Comparison of ENCODE assay signal across 9 mouse cellular contexts in genomic region chrX:129749102-129749501, GRCm38 (mm10). TPM values are rescaled to one million over a fixed set of nuclear protein-coding genes. Genes with fewer than 3 reads are reported as not detected.
A peak's percentile ranks its signal among the peaks of the same experiment; 100 is the strongest.
DNase-seq lines count a peak whose midpoint lies in the region; ATAC-seq and TF ChIP-seq lines count a peak whose summit lies in the region.
"Had no signal": no experiment of that assay in that cellular context is flagged by ENCODE, and none has a peak within 500 bp of the region (broad histone marks: within the 10 kb centered on the region; RNA-seq: fewer than 3 reads in every experiment).

No protein-coding gene starts in this region.

- TF ChIP-seq POLR2A in liver, adult 2 months (IDR thresholded peaks at IDR 0.05; ENCODE audit: extremely low read depth, insufficient read depth, low read length) = no peak

- no peak overlapping the region for H3K27ac ChIP-seq in liver, adult 2 months (replicated peaks; ENCODE audit: insufficient read depth, low read depth, low read length)
- H3K27ac ChIP-seq in embryonic facial prominence, embryonic 15.5 days (replicated peaks) = no peak overlapping the region
- H3K27ac ChIP-seq in limb, embryonic 10.5 days = peak overlapping the region; percentile 81; the same call in 1 of the 2 replicates
- no peak overlapping the region for H3K27ac ChIP-seq in neural tube, embryonic 15.5 days (replicated peaks)
- H3K27ac ChIP-seq: macrophage had no signal

- no peaks in the 10 kb centered on the region for H3K9me3 ChIP-seq in embryonic facial prominence, embryonic 15.5 days (replicated peaks)
- H3K9me3 ChIP-seq in limb, embryonic 10.5 days (replicated peaks) = no peaks in the 10 kb centered on the region
- H3K9me3 ChIP-seq in neural tube, embryonic 15.5 days (replicated peaks) = no peaks in the 10 kb centered on the region

- no peaks in the 10 kb centered on the region for H3K36me3 ChIP-seq in liver, adult 2 months (ENCODE audit: control insufficient read depth, insufficient read depth, low read length)
- H3K36me3 ChIP-seq in embryonic facial prominence, embryonic 15.5 days = no peaks in the 10 kb centered on the region
- H3K36me3 ChIP-seq in limb, embryonic 10.5 days = no peaks in the 10 kb centered on the region
- no peaks in the 10 kb centered on the region for H3K36me3 ChIP-seq in neural tube, embryonic 15.5 days

- H3K4me3 ChIP-seq in liver, adult 2 months (ENCODE audit: insufficient read depth, low read depth, low read length) = peak overlapping the region; percentile 89; the same call in 1 of the 2 replicates
- H3K4me3 ChIP-seq in embryonic facial prominence, embryonic 15.5 days (replicated peaks) = peak overlapping the region; percentile 57
- peak overlapping the region; percentile 60 for H3K4me3 ChIP-seq in limb, embryonic 10.5 days
- peak overlapping the region; percentile 58 for H3K4me3 ChIP-seq in neural tube, embryonic 15.5 days (replicated peaks)

- H3K4me2 ChIP-seq in embryonic facial prominence, embryonic 15.5 days (replicated peaks) = peak overlapping the region; percentile 45; the same call in 1 of the 2 replicates
- H3K4me2 ChIP-seq in neural tube, embryonic 15.5 days = peak overlapping the region; percentile 59

- DNase-seq in liver, adult 2 months (ENCODE audit: extremely low read depth, low read depth, low spot score) = no peak
- no peak for DNase-seq in liver
- DNase-seq in limb, embryonic 10.5 days (ENCODE audit: low spot score) = no peak
- no peak for DNase-seq in ovary, adult 18-20 months (ENCODE audit: low spot score)
- DNase-seq in thymus, postnatal 36 days = no peak
- no peak for DNase-seq in testis, postnatal 14 days (ENCODE audit: low spot score)

- TF ChIP-seq CTCF in liver, adult 2 months (IDR thresholded peaks at IDR 0.05; ENCODE audit: low read depth, low read length) = no peak

- peaks cover 2% of the 10 kb centered on the region; the same call in 1 of the 2 replicates for H3K79me2 ChIP-seq in liver, adult 2 months (ENCODE audit: control insufficient read depth, insufficient read depth, low read length)

- no peaks in the 10 kb centered on the region for H3K27me3 ChIP-seq in liver, adult 2 months (ENCODE audit: control insufficient read depth, insufficient read depth, low read length)
- no peaks in the 10 kb centered on the region for H3K27me3 ChIP-seq in embryonic facial prominence, embryonic 15.5 days
- H3K27me3 ChIP-seq in limb, embryonic 10.5 days (ENCODE audit: low read depth, poor library complexity, severe bottlenecking) = 0 out of 2 replicates have a peak, but pooled peaks cover 2% of the 10 kb centered on the region
- no peaks in the 10 kb centered on the region for H3K27me3 ChIP-seq in neural tube, embryonic 15.5 days (replicated peaks)

- ATAC-seq in embryonic facial prominence, embryonic 15.5 days (ENCODE audit: insufficient number of reproducible peaks, low FRiP score, low TSS enrichment, low read depth) = no peak; the same call in 1 of the 2 replicates
- no peak for ATAC-seq in neural tube, embryonic 15.5 days (ENCODE audit: low FRiP score)

- 0% methylated on average over 1 of the region's 1 CpGs for WGBS in liver, adult 2 months
- WGBS in embryonic facial prominence, embryonic 15.5 days = 33% methylated on average over 1 of the region's 1 CpGs
- WGBS in limb, embryonic 10.5 days = 9% methylated on average over 1 of the region's 1 CpGs
- 14% methylated on average over 1 of the region's 1 CpGs for WGBS in neural tube, embryonic 15.5 days

- H3K9ac ChIP-seq in liver, adult 2 months (ENCODE audit: low read depth, low read length) = no peak overlapping the region
- H3K9ac ChIP-seq in embryonic facial prominence, embryonic 15.5 days = no peak overlapping the region
- H3K9ac ChIP-seq in neural tube, embryonic 15.5 days (replicated peaks) = no peak overlapping the region

- peaks cover 3% of the 10 kb centered on the region; the same call in 1 of the 2 replicates for H3K4me1 ChIP-seq in liver, adult 2 months (ENCODE audit: control insufficient read depth, insufficient read depth, low read length)
- H3K4me1 ChIP-seq in embryonic facial prominence, embryonic 15.5 days = no peaks in the 10 kb centered on the region
- no peaks in the 10 kb centered on the region for H3K4me1 ChIP-seq in limb, embryonic 10.5 days
- H3K4me1 ChIP-seq in neural tube, embryonic 15.5 days = no peaks in the 10 kb centered on the region

RNA-seq across cellular contexts. Expression of gene Diaph2, which starts 0.4 kb away (rescaled TPM):
- 10.9 and 13.3 TPM in 2 replicates for total RNA-seq in liver, adult 2 months (2014; rRNA removed)
- 2.2 and 3.2 TPM in 2 replicates for polyA plus RNA-seq in liver, adult 2 months (2012; rRNA removed)
- 6.5 and 7.0 TPM in 2 replicates for polyA plus RNA-seq in embryonic facial prominence, embryonic 15.5 days (2015; fragmentation: Nextera tagmentation; extraction: Ambion mirVana)
- polyA plus RNA-seq in limb, embryonic 10.5 days (2016; fragmentation: Nextera tagmentation; extraction: Ambion mirVana) = 2.5 and 3.6 TPM in 2 replicates
- polyA plus RNA-seq in neural tube, embryonic 15.5 days (2015; fragmentation: Nextera tagmentation; extraction: Ambion mirVana) = 3.0 and 4.4 TPM in 2 replicates
